Mouse (Mus musculus) kidney, embryonic 14.5 days (tissue): ENCODE measurements at regions not wholly inside any gene's neighbourhood (a gene's known extent, or its start where the extent isn't known, plus 50 kb on each side); places are given as distances from the start of the nearest gene placed in this dataset.

Experiments used
- ATAC-seq: fragments of 200-750 bp; cut with Nextera tagmentation; 2 replicates; pipeline ENCODE4 v1.8.0; 2017; ENCODE audit warnings: moderate number of reproducible peaks, mild to moderate bottlenecking, moderate TSS enrichment, moderate library complexity; ENCODE audit not compliant: low FRiP score, low TSS enrichment
- H3K27ac ChIP-seq: fragments of 300-500 bp; sonication (generic); 2 replicates; pipeline ENCODE4 v1.5.1; 2014; ENCODE audit warnings: low read depth, mild to moderate bottlenecking, low read length, moderate library complexity, mixed read lengths
- H3K27me3 ChIP-seq: fragments of 300-500 bp; sonication (generic); 2 replicates; pipeline ENCODE4 v1.6.1; 2014; ENCODE audit warnings: mild to moderate bottlenecking, low read length; ENCODE audit not compliant: control insufficient read depth, insufficient read depth
- H3K36me3 ChIP-seq: fragments of 300-500 bp; sonication (generic); 2 replicates; pipeline ENCODE4 v1.6.1; 2014; ENCODE audit warnings: low read length, mixed read lengths; ENCODE audit not compliant: control insufficient read depth, insufficient read depth
- H3K4me1 ChIP-seq: fragments of 300-500 bp; sonication (generic); 2 replicates; pipeline ENCODE4 v1.6.1; 2014; ENCODE audit warnings: low read length, mixed read lengths; ENCODE audit not compliant: control insufficient read depth, insufficient read depth
- H3K4me2 ChIP-seq: fragments of 300-500 bp; sonication (generic); replicated peaks from 2 replicates; pipeline ENCODE4 v1.6.1; 2014; ENCODE audit warnings: low read depth, mild to moderate bottlenecking, low read length
- H3K4me3 ChIP-seq: fragments of 300-500 bp; sonication (generic); 2 replicates; pipeline ENCODE4 v1.5.1; 2014; ENCODE audit warnings: mild to moderate bottlenecking, low read length
- H3K9ac ChIP-seq: fragments of 300-500 bp; sonication (generic); 2 replicates; pipeline ENCODE4 v1.6.1; 2014; ENCODE audit warnings: low read depth, mild to moderate bottlenecking, low read length, moderate library complexity
- H3K9me3 ChIP-seq: fragments of 300-500 bp; sonication (generic); 2 replicates; pipeline ENCODE4 v1.6.1; 2016; ENCODE audit warnings: low read length; ENCODE audit not compliant: control insufficient read depth
- WGBS: fragments of 180-500 bp; shearing (Covaris S2); extraction: QIAGEN DNeasy Blood & Tissue Kit; methylation state at CpG from one replicate; pipeline ENCODE4 v1.1.7; 2014; 5-methylcytosine and 5-hydroxymethylcytosine counted together

GRCm38 (mm10) chr15:56023862-56024484 lies 1453.5 kb downstream of the Slc22a22 start:
- H3K36me3 ChIP-seq, result no peaks in the 10 kb centered on the region
- no peaks in the 10 kb centered on the region for H3K4me1 ChIP-seq
- WGBS, result 90% methylated on average over 5 of the region's 5 CpGs
- H3K27me3 ChIP-seq, result no peaks in the 10 kb centered on the region
- H3K9me3 ChIP-seq, result no peaks in the 10 kb centered on the region
- no peak overlapping the region for H3K4me2 ChIP-seq
- no peak overlapping the region for H3K4me3 ChIP-seq
- no peak for ATAC-seq
- H3K27ac ChIP-seq, result no peak overlapping the region
- no peak overlapping the region for H3K9ac ChIP-seq

- WGBS, result 93% methylated on average over 4 of the region's 4 CpGs
- Histone ChIP-seq H3K4me3 (no peak overlapping the region), H3K9ac (no peak overlapping the region), H3K4me1 (no peaks in the 10 kb centered on the region), H3K9me3 (no peaks in the 10 kb centered on the region), H3K36me3 (no peaks in the 10 kb centered on the region), H3K4me2 (no peak overlapping the region), H3K27me3 (no peaks in the 10 kb centered on the region), H3K27ac (no peak overlapping the region)
- ATAC-seq, result no peak
These were observed 1455.1 kb downstream of the Slc22a22 start for GRCm38 (mm10) chr15:56022315-56022714.

- no peaks in the 10 kb centered on the region for H3K36me3 ChIP-seq
- no peaks in the 10 kb centered on the region for H3K9me3 ChIP-seq
- no peaks in the 10 kb centered on the region for H3K4me1 ChIP-seq
- no peak overlapping the region for H3K4me2 ChIP-seq
- 80% methylated on average over 1 of the region's 1 CpGs for WGBS
- H3K27me3 ChIP-seq, result no peaks in the 10 kb centered on the region
- no peak for ATAC-seq
- no peak overlapping the region for H3K9ac ChIP-seq
- no peak overlapping the region for H3K4me3 ChIP-seq
- H3K27ac ChIP-seq, result no peak overlapping the region
These were observed 1459.3 kb downstream of the Slc22a22 start for GRCm38 (mm10) chr15:56018141-56018540.

- no peaks in the 10 kb centered on the region for H3K4me1 ChIP-seq
- H3K27me3 ChIP-seq, result no peaks in the 10 kb centered on the region
- no peak overlapping the region for H3K27ac ChIP-seq
- H3K9ac ChIP-seq, result no peak overlapping the region
- H3K4me3 ChIP-seq, result no peak overlapping the region
- no peak for ATAC-seq
- no peak overlapping the region for H3K4me2 ChIP-seq
- H3K9me3 ChIP-seq, result no peaks in the 10 kb centered on the region
- no peaks in the 10 kb centered on the region for H3K36me3 ChIP-seq
- 89% methylated on average over 1 of the region's 1 CpGs for WGBS
These were observed 1459.9 kb downstream of the Slc22a22 start for GRCm38 (mm10) chr15:56017561-56017960.

GRCm38 (mm10) chr15:56016070-56016469 lies 1461.4 kb downstream of the Slc22a22 start:
- H3K4me3 ChIP-seq, result no peak overlapping the region
- H3K9me3 ChIP-seq, result no peaks in the 10 kb centered on the region
- ATAC-seq, result no peak
- H3K36me3 ChIP-seq, result no peaks in the 10 kb centered on the region
- no peaks in the 10 kb centered on the region for H3K4me1 ChIP-seq
- no peak overlapping the region for H3K4me2 ChIP-seq
- H3K27me3 ChIP-seq, result no peaks in the 10 kb centered on the region
- no peak overlapping the region for H3K27ac ChIP-seq
- WGBS, result 87% methylated on average over 1 of the region's 1 CpGs
- no peak overlapping the region for H3K9ac ChIP-seq

GRCm38 (mm10) chr15:56014059-56014620 lies 1463.3 kb downstream of the Slc22a22 start:
- H3K9ac ChIP-seq, result no peak overlapping the region
- H3K9me3 ChIP-seq, result no peaks in the 10 kb centered on the region
- H3K27me3 ChIP-seq, result no peaks in the 10 kb centered on the region
- H3K36me3 ChIP-seq, result no peaks in the 10 kb centered on the region
- H3K4me1 ChIP-seq, result no peaks in the 10 kb centered on the region
- H3K4me2 ChIP-seq, result no peak overlapping the region
- no peak overlapping the region for H3K4me3 ChIP-seq
- H3K27ac ChIP-seq, result no peak overlapping the region
- ATAC-seq, result no peak
- WGBS, result 71% methylated on average over 8 of the region's 8 CpGs

- no peak for ATAC-seq
- WGBS, result 83% methylated on average over 5 of the region's 5 CpGs
- Histone ChIP-seq H3K4me2 (no peak overlapping the region), H3K36me3 (no peaks in the 10 kb centered on the region), H3K9me3 (no peaks in the 10 kb centered on the region), H3K27ac (no peak overlapping the region), H3K9ac (no peak overlapping the region), H3K4me1 (no peaks in the 10 kb centered on the region), H3K27me3 (no peaks in the 10 kb centered on the region), H3K4me3 (no peak overlapping the region)
These were observed 1468.7 kb downstream of the Slc22a22 start for GRCm38 (mm10) chr15:56008603-56009174.

GRCm38 (mm10) chr15:56007376-56007775 lies 1470.0 kb downstream of the Slc22a22 start:
- Histone ChIP-seq H3K4me2 (no peak overlapping the region), H3K4me3 (no peak overlapping the region), H3K9ac (no peak overlapping the region), H3K27me3 (no peaks in the 10 kb centered on the region), H3K9me3 (no peaks in the 10 kb centered on the region), H3K36me3 (no peaks in the 10 kb centered on the region), H3K4me1 (no peaks in the 10 kb centered on the region), H3K27ac (no peak overlapping the region)
- WGBS, result 89% methylated on average over 3 of the region's 3 CpGs
- ATAC-seq, result no peak

GRCm38 (mm10) chr15:56005361-56005760 lies 1472.1 kb downstream of the Slc22a22 start:
- Histone ChIP-seq H3K4me3 (no peak overlapping the region), H3K9ac (no peak overlapping the region), H3K4me1 (no peaks in the 10 kb centered on the region), H3K27ac (no peak overlapping the region), H3K9me3 (no peaks in the 10 kb centered on the region), H3K36me3 (no peaks in the 10 kb centered on the region), H3K27me3 (no peaks in the 10 kb centered on the region), H3K4me2 (no peak overlapping the region)
- 79% methylated on average over 8 of the region's 8 CpGs for WGBS
- ATAC-seq, result no peak
